Mouse (Mus musculus): ENCODE results near the gene Jarid2.

Gene Jarid2

GRCm38 (mm10) chr13:44728145-44728880, 961 bp upstream of the Jarid2 start:
- in situ Hi-C loops (cut with MseI, MboI) = no loop called here

- in situ Hi-C loops (cut with MseI, MboI) = no loop called here
Measured at GRCm38 (mm10) chr13:44730146-44730864, 1.0 kb downstream of the Jarid2 start.

- in situ Hi-C loops (cut with MseI, MboI) = no loop called here
Measured at GRCm38 (mm10) chr13:44730939-44731551, 1.8 kb downstream of the Jarid2 start.

- in situ Hi-C loops (cut with MseI, MboI) = no loop called here
Measured at GRCm38 (mm10) chr13:44731727-44732441, 2.6 kb downstream of the Jarid2 start.

GRCm38 (mm10) chr13:44732442-44732974, 3.2 kb downstream of the Jarid2 start:
- in situ Hi-C loops (cut with MseI, MboI) = no loop called here

- in situ Hi-C loops (cut with MseI, MboI) = no loop called here
Measured at GRCm38 (mm10) chr13:44733036-44733372, 3.7 kb downstream of the Jarid2 start.

- in situ Hi-C loops (cut with MseI, MboI) = no loop called here
Measured at GRCm38 (mm10) chr13:44733373-44734111, 4.3 kb downstream of the Jarid2 start.

GRCm38 (mm10) chr13:44734441-44734840, 5.2 kb downstream of the Jarid2 start:
- in situ Hi-C loops (cut with MseI, MboI) = no loop called here

GRCm38 (mm10) chr13:44735088-44735690, 5.9 kb downstream of the Jarid2 start:
- in situ Hi-C loops (cut with MseI, MboI) = no loop called here

GRCm38 (mm10) chr13:44737297-44737696, 8.0 kb downstream of the Jarid2 start:
- in situ Hi-C loops (cut with MseI, MboI) = no loop called here

GRCm38 (mm10) chr13:44751780-44752179, 22.5 kb downstream of the Jarid2 start:
- in situ Hi-C loops (cut with MseI, MboI) = no loop called here

- in situ Hi-C loops (cut with MseI, MboI) = no loop called here
Measured at GRCm38 (mm10) chr13:44753206-44753605, 23.9 kb downstream of the Jarid2 start.

GRCm38 (mm10) chr13:44755434-44755833, 26.2 kb downstream of the Jarid2 start:
- in situ Hi-C loops (cut with MseI, MboI) = no loop called here

- in situ Hi-C loops (cut with MseI, MboI) = no loop called here
Measured at GRCm38 (mm10) chr13:44758750-44759149, 29.5 kb downstream of the Jarid2 start.

GRCm38 (mm10) chr13:44760761-44761160, 31.5 kb downstream of the Jarid2 start:
- in situ Hi-C loops (cut with MseI, MboI) = no loop called here

- in situ Hi-C loops (cut with MseI, MboI) = no loop called here
Measured at GRCm38 (mm10) chr13:44763068-44763467, 33.8 kb downstream of the Jarid2 start.

- in situ Hi-C loops (cut with MseI, MboI) = no loop called here
Measured at GRCm38 (mm10) chr13:44767751-44768150, 38.5 kb downstream of the Jarid2 start.

GRCm38 (mm10) chr13:44770808-44771605, 41.7 kb downstream of the Jarid2 start:
- in situ Hi-C loops (cut with MseI, MboI) = no loop called here

GRCm38 (mm10) chr13:44772816-44773215, 43.5 kb downstream of the Jarid2 start:
- in situ Hi-C loops (cut with MseI, MboI) = no loop called here

GRCm38 (mm10) chr13:44774351-44774750, 45.1 kb downstream of the Jarid2 start:
- in situ Hi-C loops (cut with MseI, MboI) = no loop called here
